28 mouse cellular contexts compared by ENCODE assay signal in the genomic region with DNA sequence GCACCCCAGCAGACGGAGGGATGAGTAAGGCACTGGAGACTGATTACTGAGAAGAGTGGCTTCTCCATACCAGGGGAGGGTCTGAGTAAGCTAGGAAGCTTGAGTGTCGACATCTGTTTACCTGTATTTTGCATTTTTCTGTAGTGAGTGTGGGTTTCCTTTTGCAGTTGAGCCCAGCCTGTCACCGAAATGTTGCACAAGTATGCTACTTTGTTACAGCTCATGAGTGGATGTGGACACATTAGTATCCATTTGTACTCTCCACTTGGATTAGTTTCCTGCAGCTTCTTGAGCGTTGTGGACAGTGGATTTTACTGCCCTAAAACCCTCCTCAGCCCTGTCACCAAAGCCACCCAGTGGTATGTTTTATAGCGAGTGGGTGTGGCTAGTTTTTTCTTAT. TPM values are rescaled to one million over a fixed set of nuclear protein-coding genes. Genes with fewer than 3 reads are reported as not detected.
DNase-seq lines count a peak whose midpoint lies in the region; ATAC-seq and TF ChIP-seq lines count a peak whose summit lies in the region.
"Had no signal": no experiment of that assay in that cellular context is flagged by ENCODE, and none has a peak within 500 bp of the region (broad histone marks: within the 10 kb centered on the region; RNA-seq: fewer than 3 reads in every experiment).

No protein-coding gene starts in this region.

- no peak overlapping the region for H3K4me2 ChIP-seq in liver, embryonic 11.5 days
- H3K4me2 ChIP-seq in kidney, embryonic 15.5 days: no peak overlapping the region
- H3K4me2 ChIP-seq: heart, embryonic 13.5 days; limb, embryonic 12.5 days; lung, embryonic 14.5 days; midbrain, embryonic 15.5 days; neural tube, embryonic 12.5 days; stomach, embryonic 15.5 days had no signal

- no peak overlapping the region for H3K4me3 ChIP-seq in liver, adult 2 months (ENCODE audit: insufficient read depth, low read depth, low read length)
- H3K4me3 ChIP-seq in liver, embryonic 11.5 days (ENCODE audit: low read depth, low read length): no peak overlapping the region
- no peak overlapping the region for H3K4me3 ChIP-seq in kidney, embryonic 15.5 days (replicated peaks)
- H3K4me3 ChIP-seq: embryonic facial prominence, embryonic 10.5 days; forebrain, embryonic 10.5 days; heart, embryonic 13.5 days; limb, embryonic 12.5 days; midbrain, embryonic 15.5 days; neural tube, embryonic 12.5 days; stomach, embryonic 15.5 days had no signal

- peak; percentile 41 for DNase-seq in liver, adult 2 months (ENCODE audit: extremely low read depth, low read depth, low spot score)
- DNase-seq in liver, embryonic 11.5 days (ENCODE audit: low spot score): no peak
- DNase-seq in 416B (ENCODE audit: low read depth): peak; percentile 18
- peak; percentile 32 for DNase-seq in fibroblast of lung, adult 2 months (ENCODE audit: low read depth)
- DNase-seq in cerebellum, adult 9-11 months: no peak
- DNase-seq in left cerebral cortex, postnatal 14 days (ENCODE audit: low spot score in 2 of 2): no peak
- DNase-seq: adrenal gland, postnatal 25 days; cerebellum, adult 9-10 months; gastrocnemius, postnatal 10 days; heart, adult 18-20 months; heart, postnatal 14 days; lung, embryonic 14.5 days; lung, postnatal 36 days; right cerebral cortex, postnatal 4 days; thymus, adult 2 months; thymus, postnatal 4 days had no signal

- no peak for TF ChIP-seq POLR2A in liver, adult 2 months (IDR thresholded peaks at IDR 0.05; ENCODE audit: extremely low read depth, insufficient read depth, low read length)

- no peaks in the 10 kb centered on the region for H3K27me3 ChIP-seq in liver, adult 2 months (ENCODE audit: control insufficient read depth, insufficient read depth, low read length)
- no peaks in the 10 kb centered on the region for H3K27me3 ChIP-seq in liver, embryonic 11.5 days (replicated peaks; ENCODE audit: control insufficient read depth, insufficient read depth, low read length)
- no peaks in the 10 kb centered on the region for H3K27me3 ChIP-seq in kidney, embryonic 15.5 days
- H3K27me3 ChIP-seq: heart, embryonic 13.5 days; limb, embryonic 12.5 days; midbrain, embryonic 15.5 days; neural tube, embryonic 12.5 days; stomach, embryonic 15.5 days had no signal

- 0 out of 2 replicates have a peak overlapping the region, but pooled peaks have one; percentile 9 for H3K9ac ChIP-seq in liver, adult 2 months (ENCODE audit: low read depth, low read length)
- no peak overlapping the region for H3K9ac ChIP-seq in liver, embryonic 11.5 days (ENCODE audit: low read depth, low read length)
- H3K9ac ChIP-seq in kidney, embryonic 15.5 days: no peak overlapping the region
- H3K9ac ChIP-seq: heart, embryonic 13.5 days; limb, embryonic 12.5 days; lung, embryonic 14.5 days; midbrain, embryonic 15.5 days; neural tube, embryonic 12.5 days; stomach, embryonic 15.5 days had no signal

- peaks cover 35% of the 10 kb centered on the region for H3K4me1 ChIP-seq in liver, adult 2 months (ENCODE audit: control insufficient read depth, insufficient read depth, low read length)
- H3K4me1 ChIP-seq in liver, embryonic 11.5 days (replicated peaks; ENCODE audit: control insufficient read depth, insufficient read depth, low read length): no peaks in the 10 kb centered on the region
- H3K4me1 ChIP-seq in kidney, embryonic 15.5 days: peaks cover 31% of the 10 kb centered on the region
- H3K4me1 ChIP-seq: limb, embryonic 12.5 days; midbrain, embryonic 15.5 days; neural tube, embryonic 12.5 days; stomach, embryonic 15.5 days had no signal

- TF ChIP-seq CTCF in liver, adult 2 months (IDR thresholded peaks at IDR 0.05; ENCODE audit: low read depth, low read length): no peak

- no peak overlapping the region; the same call in 1 of the 2 replicates for H3K27ac ChIP-seq in liver, adult 2 months (replicated peaks; ENCODE audit: insufficient read depth, low read depth, low read length)
- no peak overlapping the region for H3K27ac ChIP-seq in liver, embryonic 11.5 days (ENCODE audit: low read depth, low read length)
- no peak overlapping the region for H3K27ac ChIP-seq in kidney, embryonic 15.5 days
- H3K27ac ChIP-seq: embryonic facial prominence, embryonic 10.5 days; forebrain, embryonic 10.5 days; hindbrain, postnatal 0 days; kidney, postnatal 0 days; limb, embryonic 12.5 days; midbrain, embryonic 15.5 days; neural tube, embryonic 12.5 days; stomach, embryonic 15.5 days had no signal

- 57% methylated on average over 5 of the region's 5 CpGs for WGBS in liver, adult 2 months
- 85% methylated on average over 5 of the region's 5 CpGs for WGBS in liver, embryonic 11.5 days
- 89% methylated on average over 5 of the region's 5 CpGs for WGBS in kidney, embryonic 15.5 days

- H3K79me2 ChIP-seq in liver, adult 2 months (ENCODE audit: control insufficient read depth, insufficient read depth, low read length): peaks cover 5% of the 10 kb centered on the region; the same call in 1 of the 2 replicates

- H3K9me3 ChIP-seq in liver, embryonic 11.5 days (ENCODE audit: control insufficient read depth, low read length): no peaks in the 10 kb centered on the region
- no peaks in the 10 kb centered on the region for H3K9me3 ChIP-seq in kidney, embryonic 15.5 days (replicated peaks)
- H3K9me3 ChIP-seq: embryonic facial prominence, embryonic 10.5 days; forebrain, embryonic 10.5 days; heart, embryonic 13.5 days; limb, embryonic 12.5 days; midbrain, embryonic 15.5 days; neural tube, embryonic 12.5 days; stomach, embryonic 15.5 days had no signal

- H3K36me3 ChIP-seq in liver, adult 2 months (ENCODE audit: control insufficient read depth, insufficient read depth, low read length): peaks cover 31% of the 10 kb centered on the region
- peaks cover 54% of the 10 kb centered on the region for H3K36me3 ChIP-seq in liver, embryonic 11.5 days (ENCODE audit: control insufficient read depth, insufficient read depth, low read length)
- peaks cover 75% of the 10 kb centered on the region for H3K36me3 ChIP-seq in kidney, embryonic 15.5 days

- intact Hi-C loops in left cerebral cortex, postnatal 14 days (cut with DNase I): no loop called here

- ATAC-seq in liver, embryonic 11.5 days (replicated peaks; ENCODE audit: low FRiP score): no peak
- ATAC-seq in megakaryocyte, adult 5-6 weeks (ENCODE audit: poor library complexity, severe bottlenecking): peak; percentile 56
- no peak for ATAC-seq in kidney, embryonic 15.5 days (replicated peaks; ENCODE audit: low FRiP score)
- ATAC-seq: forebrain, embryonic 16.5 days; hindbrain, postnatal 0 days; midbrain, embryonic 15.5 days had no signal

RNA-seq across cellular contexts. Expression of a gene that starts 18.0 kb away (rescaled TPM):
- total RNA-seq in liver, adult 2 months (2014; rRNA removed): 5.2 and 7.5 TPM in 2 replicates
- polyA plus RNA-seq in liver, adult 2 months (2012; rRNA removed): 11.1 and 14.3 TPM in 2 replicates
- polyA plus RNA-seq in liver, embryonic 11.5 days (2014; fragmentation: Nextera tagmentation; extraction: Ambion mirVana): 14.1 and 18.6 TPM in 2 replicates
- total RNA-seq in megakaryocyte, adult 5-6 weeks (2015): 25.3 and 28.0 TPM in 2 replicates
- total RNA-seq in megakaryocyte, adult 5-6 weeks (2017): 20.6 and 34.0 TPM in 2 replicates
- total RNA-seq in left cerebral cortex, postnatal 14 days (2021): 10 to 100 TPM; 55.1 to 55.7 TPM
- 15.5 and 17.1 TPM in 2 replicates for polyA plus RNA-seq in kidney, embryonic 15.5 days (2015; fragmentation: Nextera tagmentation; extraction: Ambion mirVana)

RNA-seq across cellular contexts. Expression of a gene that starts 31.1 kb away (rescaled TPM):
- total RNA-seq in liver, adult 2 months (2014; rRNA removed): 15.8 and 16.1 TPM in 2 replicates
- polyA plus RNA-seq in liver, adult 2 months (2012; rRNA removed): 11.5 and 25.8 TPM in 2 replicates
- 267 and 287 TPM in 2 replicates for polyA plus RNA-seq in liver, embryonic 11.5 days (2014; fragmentation: Nextera tagmentation; extraction: Ambion mirVana)
- 49.1 and 55.1 TPM in 2 replicates for total RNA-seq in megakaryocyte, adult 5-6 weeks (2015)
- 267 and 278 TPM in 2 replicates for total RNA-seq in megakaryocyte, adult 5-6 weeks (2017)
- 100 to 1,000 TPM; 103 to 108 TPM for total RNA-seq in left cerebral cortex, postnatal 14 days (2021)
- polyA plus RNA-seq in kidney, embryonic 15.5 days (2015; fragmentation: Nextera tagmentation; extraction: Ambion mirVana): 327 and 334 TPM in 2 replicates

RNA-seq across cellular contexts. Expression of a gene that starts 33.9 kb away (rescaled TPM):
- total RNA-seq in liver, adult 2 months (2014; rRNA removed): 31.7 and 32.0 TPM in 2 replicates
- 114 and 128 TPM in 2 replicates for polyA plus RNA-seq in liver, adult 2 months (2012; rRNA removed)
- 54.4 and 54.5 TPM in 2 replicates for polyA plus RNA-seq in liver, embryonic 11.5 days (2014; fragmentation: Nextera tagmentation; extraction: Ambion mirVana)
- 24.2 and 33.1 TPM in 2 replicates for total RNA-seq in megakaryocyte, adult 5-6 weeks (2015)
- total RNA-seq in megakaryocyte, adult 5-6 weeks (2017): 10.7 and 12.8 TPM in 2 replicates
- 10 to 100 TPM; 90.4 to 90.8 TPM for total RNA-seq in left cerebral cortex, postnatal 14 days (2021)
- 51.0 and 55.9 TPM in 2 replicates for polyA plus RNA-seq in kidney, embryonic 15.5 days (2015; fragmentation: Nextera tagmentation; extraction: Ambion mirVana)

RNA-seq across cellular contexts. Expression of a gene that starts 58.8 kb away (rescaled TPM):
- not detected in 2 replicates for total RNA-seq in liver, adult 2 months (2014; rRNA removed)
- polyA plus RNA-seq in liver, adult 2 months (2012; rRNA removed): not detected in 2 replicates
- polyA plus RNA-seq in liver, embryonic 11.5 days (2014; fragmentation: Nextera tagmentation; extraction: Ambion mirVana): 0.18 and 0.22 TPM in 2 replicates
- total RNA-seq in megakaryocyte, adult 5-6 weeks (2015): not detected in 2 replicates
- total RNA-seq in megakaryocyte, adult 5-6 weeks (2017): not detected in 2 replicates
- 10 to 100 TPM; 13.4 to 14.8 TPM for total RNA-seq in left cerebral cortex, postnatal 14 days (2021)
- polyA plus RNA-seq in kidney, embryonic 15.5 days (2015; fragmentation: Nextera tagmentation; extraction: Ambion mirVana): 0.38 and 0.51 TPM in 2 replicates
- total RNA-seq: adrenal gland, postnatal 25 days; gastrocnemius, postnatal 10 days; heart, adult 18-20 months; heart, postnatal 14 days had no signal
- polyA plus RNA-seq: lung, embryonic 14.5 days had no signal

Comparison
In these comparisons a context has a peak if more than half of its experiments do, and no peak if none do; other contexts are left out.
1. DNase-seq: peak in liver, adult 2 months (single experiment), 416B (single experiment) and fibroblast of lung, adult 2 months (single experiment); none in liver, embryonic 11.5 days (single experiment), cerebellum, adult 9-11 months (single experiment) and left cerebral cortex, postnatal 14 days (0 of 2).